Mouse (Mus musculus): ENCODE data around the gene Jmjd6. TPM values are rescaled to one million over a fixed set of nuclear protein-coding genes. Genes with fewer than 3 reads are reported as not detected.

The Jmjd6 gene
- 101 TPM for polyA plus RNA-seq (2017; shearing (Covaris generic))

GRCm38 (mm10) chr11:116843261-116844233 lies at the start of gene Jmjd6, which contains the start of gene Mettl23:
Gene Jmjd6, minus strand, starts transcription at chr11:116843449.
Gene Mettl23, plus strand, starts transcription at chr11:116843278.

GRCm38 (mm10) chr11:116852891-116853511 lies 9.8 kb upstream of the Jmjd6 start, which contains the start of gene Srsf2:
Gene Srsf2, minus strand, starts transcription at chr11:116853094.

GRCm38 (mm10) chr11:116852291-116852890 lies 9.1 kb upstream of the Jmjd6 start, which contains the start of gene Mfsd11:
Gene Mfsd11, plus strand, starts transcription at chr11:116852440.

GRCm38 (mm10) chr11:116827534-116828165 lies 15.6 kb downstream of the Jmjd6 start, which contains the start of gene Mxra7:
Gene Mxra7, minus strand, starts transcription at chr11:116828046.

Other genes with a start within 250 kb of the Jmjd6 start
- gene Rhbdf2, start 216.4 kb downstream of the Jmjd6 start, polyA plus RNA-seq (2017; shearing (Covaris generic)), result 19.5 TPM
- not detected for gene Prcd, start 189.9 kb downstream of the Jmjd6 start, polyA plus RNA-seq (2017; shearing (Covaris generic))
- not detected for gene Cygb, start 189.1 kb downstream of the Jmjd6 start, polyA plus RNA-seq (2017; shearing (Covaris generic))
- 1.0 TPM for gene St6galnac1, start 67.9 kb downstream of the Jmjd6 start, polyA plus RNA-seq (2017; shearing (Covaris generic))
- gene Mxra7, start 15.4 kb downstream of the Jmjd6 start, polyA plus RNA-seq (2017; shearing (Covaris generic)), result not detected
- 121 TPM for gene Mettl23, start 171 bp downstream of the Jmjd6 start, polyA plus RNA-seq (2017; shearing (Covaris generic))
- gene Mfsd11, start 9.0 kb upstream of the Jmjd6 start, polyA plus RNA-seq (2017; shearing (Covaris generic)), result 16.3 TPM
- 394 TPM for gene Srsf2, start 9.6 kb upstream of the Jmjd6 start, polyA plus RNA-seq (2017; shearing (Covaris generic))
- not detected for gene Mgat5b, start 75.4 kb upstream of the Jmjd6 start, polyA plus RNA-seq (2017; shearing (Covaris generic))